Mouse (Mus musculus) liver, postnatal 0 days (tissue): ENCODE measurements around the gene Pskh1. TPM values are rescaled to one million over a fixed set of nuclear protein-coding genes. Genes with fewer than 3 reads are reported as not detected.
A peak's percentile ranks its signal among the peaks of the same experiment; 100 is the strongest.

ENCODE experiments used
- ATAC-seq: fragments of 200-750 bp; cut with Nextera tagmentation; 2 replicates; pipeline ENCODE4 v1.8.0; 2017; ENCODE audit warnings: mild to moderate bottlenecking, moderate library complexity
- DNase-seq: peaks from one replicate; pipeline ENCODE4 v3.0.0-alpha.2; 2016
- H3K27ac ChIP-seq: fragments of 300-500 bp; sonication (generic); 2 replicates; pipeline ENCODE4 v1.5.1; 2014; ENCODE audit warnings: antibody characterized with exemption, moderate library complexity, mild to moderate bottlenecking, low read depth
- H3K27me3 ChIP-seq: fragments of 300-500 bp; sonication (generic); 2 replicates; pipeline ENCODE4 v1.6.1; 2014; ENCODE audit warnings: low read length, control low read depth, mixed read lengths; ENCODE audit not compliant: insufficient read depth
- H3K36me3 ChIP-seq: fragments of 300-500 bp; sonication (generic); replicated peaks from 2 replicates; pipeline ENCODE4 v1.6.1; 2014; ENCODE audit warnings: mild to moderate bottlenecking, control low read depth, low read length, moderate library complexity, mixed read lengths; ENCODE audit not compliant: insufficient read depth
- H3K4me1 ChIP-seq: fragments of 300-500 bp; sonication (generic); 2 replicates; pipeline ENCODE4 v1.6.1; 2014; ENCODE audit warnings: antibody characterized with exemption, mild to moderate bottlenecking, control low read depth; ENCODE audit not compliant: insufficient read depth
- H3K4me2 ChIP-seq: fragments of 300-500 bp; sonication (generic); 2 replicates; pipeline ENCODE4 v1.6.1; 2014; ENCODE audit warnings: low read depth, mild to moderate bottlenecking, low read length, moderate library complexity, mixed read lengths
- H3K4me3 ChIP-seq: fragments of 300-500 bp; sonication (generic); 2 replicates; pipeline ENCODE4 v1.5.1; 2014; ENCODE audit warnings: low read depth, low read length
- H3K9ac ChIP-seq: fragments of 300-500 bp; sonication (generic); replicated peaks from 2 replicates; pipeline ENCODE4 v1.6.1; 2014; ENCODE audit warnings: mild to moderate bottlenecking, moderate library complexity
- H3K9me3 ChIP-seq: fragments of 300-500 bp; sonication (generic); 2 replicates; pipeline ENCODE4 v1.6.1; 2016; ENCODE audit warnings: mild to moderate bottlenecking, control low read depth, low read length, mixed read lengths
- CTCF ChIP-seq: sonication (generic); IDR thresholded peaks from 2 replicates; pipeline ENCODE4 v1.5.1; 2016; ENCODE audit warnings: antibody characterized with exemption, low read depth
- EP300 ChIP-seq: IDR thresholded peaks from 2 replicates; pipeline ENCODE4 v1.6.1; 2016; ENCODE audit warnings: antibody characterized with exemption, low read depth, mild to moderate bottlenecking
- WGBS: fragments of 180-500 bp; shearing (Covaris S2); extraction: QIAGEN DNeasy Blood & Tissue Kit; methylation state at CpG from one replicate; pipeline ENCODE4 v1.1.7; 2014; ENCODE audit not compliant: insufficient replicate concordance; 5-methylcytosine and 5-hydroxymethylcytosine counted together
- polyA plus RNA-seq: library from polyadenylated mRNA; unstranded; fragments of >200 nt; fragmentation: Nextera tagmentation; extraction: Ambion mirVana; gene quantifications from 2 replicates; pipeline ENCODE4 v1.2.1, GENCODE M21; 2015

Gene Pskh1
- 11.5 and 11.8 TPM in 2 replicates for polyA plus RNA-seq

GRCm38 (mm10) chr8:105900180-105900940 is at the start of gene Pskh1:
TSS of gene Pskh1 (plus strand) at chr8:105900441.
- Histone ChIP-seq H3K4me3 (peak within 1 kb of the TSS; percentile 93), H3K9me3 (no peaks in the 10 kb centered on the region), H3K27me3 (no peaks in the 10 kb centered on the region), H3K27ac (peak within 1 kb of the TSS; percentile 97), H3K4me2 (peak within 1 kb of the TSS; percentile 72), H3K4me1 (peaks cover 13% of the 10 kb centered on the region), H3K36me3 (no peaks in the 10 kb centered on the region), H3K9ac (peak within 1 kb of the TSS; percentile 98)
- DNase-seq, result peak; percentile 95
- TF ChIP-seq EP300 (no peak), CTCF (no peak)
- WGBS, result under 1% methylated on average over 50 of the region's 68 CpGs
- peak; percentile 95 for ATAC-seq

- Histone ChIP-seq H3K27ac (no peak overlapping the region), H3K9ac (no peak overlapping the region), H3K36me3 (peaks cover 30% of the 10 kb centered on the region), H3K27me3 (no peaks in the 10 kb centered on the region), H3K4me1 (peaks cover 9% of the 10 kb centered on the region), H3K4me2 (peak overlapping the region; percentile 65), H3K4me3 (peak overlapping the region; percentile 31), H3K9me3 (no peaks in the 10 kb centered on the region)
- no peak for TF ChIP-seq EP300
- TF ChIP-seq CTCF, result no peak
- ATAC-seq (no peak), DNase-seq (no peak)
- WGBS, result 65% methylated on average over 7 of the region's 7 CpGs
These were observed 49.6 kb upstream of the Pskh1 start for GRCm38 (mm10) chr8:105850611-105851010.

- ATAC-seq (peak; percentile 72), DNase-seq (peak; percentile 91)
- no peaks in the 10 kb centered on the region for H3K27me3 ChIP-seq
- H3K9me3 ChIP-seq, result no peaks in the 10 kb centered on the region
- H3K27ac ChIP-seq, result peak overlapping the region; percentile 88
- peaks cover 19% of the 10 kb centered on the region for H3K4me1 ChIP-seq
- H3K36me3 ChIP-seq, result peaks cover 20% of the 10 kb centered on the region
- peak overlapping the region; percentile 96 for H3K4me2 ChIP-seq
- peak; percentile 66 for TF ChIP-seq EP300
- no peak for TF ChIP-seq CTCF
- peak overlapping the region; percentile 92 for H3K4me3 ChIP-seq
- under 1% methylated on average over 34 of the region's 34 CpGs for WGBS
- peak overlapping the region; percentile 90 for H3K9ac ChIP-seq
These were observed 48.5 kb upstream of the Pskh1 start for GRCm38 (mm10) chr8:105851651-105852143.

- DNase-seq (no peak), ATAC-seq (no peak)
- H3K9me3 ChIP-seq, result no peaks in the 10 kb centered on the region
- peaks cover 15% of the 10 kb centered on the region for H3K36me3 ChIP-seq
- no peaks in the 10 kb centered on the region for H3K27me3 ChIP-seq
- TF ChIP-seq EP300 (no peak), CTCF (no peak)
- H3K4me1 ChIP-seq, result peaks cover 24% of the 10 kb centered on the region
- no peak overlapping the region for H3K27ac ChIP-seq
- peak overlapping the region; percentile 96 for H3K4me2 ChIP-seq
- peak overlapping the region; percentile 92 for H3K4me3 ChIP-seq
- WGBS, result 74% methylated on average over 12 of the region's 12 CpGs
- peak overlapping the region; percentile 90; the same call in 1 of the 2 replicates for H3K9ac ChIP-seq
These were observed 48.0 kb upstream of the Pskh1 start for GRCm38 (mm10) chr8:105852146-105852729.

- Histone ChIP-seq H3K4me1 (peaks cover 32% of the 10 kb centered on the region), H3K9ac (no peak within 1 kb of the TSS)
These were observed 47.1 kb upstream of the Pskh1 start, which contains the start of gene Cenpt for GRCm38 (mm10) chr8:105853178-105853577. TSS of gene Cenpt (minus strand) at chr8:105853278.

GRCm38 (mm10) chr8:105854303-105854702 is 45.9 kb upstream of the Pskh1 start:
- Histone ChIP-seq H3K4me1 (peaks cover 42% of the 10 kb centered on the region), H3K36me3 (peaks cover under 1% of the 10 kb centered on the region; the same call in 1 of the 2 replicates), H3K27ac (no peak overlapping the region; the same call in 1 of the 2 replicates), H3K9ac (peak overlapping the region; percentile 82), H3K4me3 (peak overlapping the region; percentile 76), H3K27me3 (no peaks in the 10 kb centered on the region), H3K9me3 (no peaks in the 10 kb centered on the region), H3K4me2 (peak overlapping the region; percentile 100)
- no peak for ATAC-seq
- no peak for DNase-seq
- 31% methylated on average over 8 of the region's 8 CpGs for WGBS
- TF ChIP-seq EP300 (no peak), CTCF (no peak)

More at GRCm38 (mm10) chr8:105853178-105853577, 47.1 kb upstream of the Pskh1 start, which contains the start of gene Cenpt:
- Histone ChIP-seq H3K4me2 (peak within 1 kb of the TSS; percentile 96; the same call in 1 of the 2 replicates), H3K4me3 (peak within 1 kb of the TSS; percentile 92), H3K9me3 (no peaks in the 10 kb centered on the region), H3K27ac (no peak within 1 kb of the TSS), H3K27me3 (no peaks in the 10 kb centered on the region), H3K36me3 (peaks cover 10% of the 10 kb centered on the region)
- ATAC-seq (no peak), DNase-seq (no peak)
- TF ChIP-seq CTCF (no peak), EP300 (no peak)
- 81% methylated on average over 3 of the region's 3 CpGs for WGBS
